Mouse (Mus musculus): ENCODE measurements around the gene Castor1.

GRCm38 (mm10) chr11:4235665-4236545 lies 17.9 kb downstream of the Castor1 start, which contains the start of gene Osm:
- no peak for TF ChIP-seq POLR2A (IDR thresholded peaks at IDR 0.05; ENCODE audit: extremely low read depth, insufficient read depth, low read length)
- no peak for TF ChIP-seq CTCF (IDR thresholded peaks at IDR 0.05; ENCODE audit: extremely low read depth, insufficient read depth, low read length)
